Mouse (Mus musculus): ENCODE measurements around the gene Gm20388. TPM values are rescaled to one million over a fixed set of nuclear protein-coding genes. Genes with fewer than 3 reads are reported as not detected.

Gm20388 gene
- polyA plus RNA-seq, 2 experiments = 8.5 TPM; not detected in 1

DNA sequence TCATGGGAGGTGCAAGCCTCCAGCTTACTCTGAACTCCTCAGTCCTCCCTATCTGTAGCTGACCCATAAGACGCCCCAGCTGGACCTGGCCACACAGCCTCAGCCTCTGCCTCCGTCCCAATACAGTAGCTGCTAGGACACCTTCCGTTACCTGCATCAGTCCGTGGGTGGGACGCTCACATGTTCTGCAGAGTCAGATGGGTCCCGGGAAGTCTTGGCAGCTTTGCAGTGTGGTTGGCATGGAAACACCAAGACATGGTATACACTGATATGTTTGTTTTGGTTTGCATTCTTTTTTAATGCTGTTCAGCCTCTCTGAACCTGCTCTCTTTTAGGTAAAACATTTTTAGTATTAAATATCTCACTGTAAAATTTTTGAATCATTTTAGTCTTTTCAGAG lies 3925.7 kb downstream of the Gm20388 start:
- ATAC-seq (ENCODE audit: insufficient read depth) (no peak), DNase-seq (ENCODE audit: low read depth in 3 of 3, low spot score in 3 of 3) (no peak)
- H3K36me3 ChIP-seq (replicated peaks; ENCODE audit: control insufficient read depth, insufficient read depth, low read depth) = peaks cover 15% of the 10 kb centered on the region
- WGBS (ENCODE audit: insufficient replicate concordance) = 85% methylated on average over 6 of the region's 6 CpGs
- no peaks in the 10 kb centered on the region for H3K9me3 ChIP-seq (ENCODE audit: control insufficient read depth, low read length)
- H3K27me3 ChIP-seq (ENCODE audit: control insufficient read depth, insufficient read depth, low read length) = no peaks in the 10 kb centered on the region
- H3K27ac ChIP-seq = no peak overlapping the region
- no peak overlapping the region for H3K9ac ChIP-seq (replicated peaks)
- no peak for TF ChIP-seq EP300 (IDR thresholded peaks at IDR 0.05; ENCODE audit: low read depth)
- no peaks in the 10 kb centered on the region for H3K4me1 ChIP-seq (replicated peaks; ENCODE audit: control insufficient read depth in 2 of 2, insufficient read depth in 2 of 2, low read length in 1 of 2)
- H3K4me2 ChIP-seq (ENCODE audit: low read depth) = no peak overlapping the region
- H3K4me3 ChIP-seq (ENCODE audit: insufficient read depth in 1 of 2, low read depth in 2 of 2, low read length in 2 of 2) = no peak overlapping the region

DNA sequence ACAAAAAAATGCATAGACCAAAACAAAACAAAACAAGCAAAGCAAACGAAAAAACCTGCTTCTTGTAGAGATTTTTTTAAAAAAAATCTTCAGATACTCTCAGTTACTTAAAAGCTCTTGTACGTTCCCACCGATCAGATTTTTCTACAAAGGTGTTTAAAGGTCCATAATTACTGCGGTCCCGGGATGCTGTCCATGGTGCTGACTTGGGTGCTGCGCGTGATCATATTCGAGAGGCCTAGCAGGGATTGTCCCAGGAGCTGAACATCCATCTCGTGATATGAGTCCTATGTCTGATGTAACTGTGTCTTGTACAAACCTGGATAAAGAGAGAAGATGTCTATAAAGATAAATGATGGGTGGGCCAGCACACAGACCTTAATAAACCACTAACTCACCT lies 3927.9 kb downstream of the Gm20388 start:
- no peak overlapping the region for H3K4me2 ChIP-seq (ENCODE audit: low read depth)
- no peak overlapping the region for H3K4me3 ChIP-seq (ENCODE audit: insufficient read depth in 1 of 2, low read depth in 2 of 2, low read length in 2 of 2)
- H3K27ac ChIP-seq = no peak overlapping the region
- H3K27me3 ChIP-seq (ENCODE audit: control insufficient read depth, insufficient read depth, low read length) = no peaks in the 10 kb centered on the region
- H3K9ac ChIP-seq (replicated peaks) = no peak overlapping the region
- WGBS (ENCODE audit: insufficient replicate concordance) = 72% methylated on average over 9 of the region's 9 CpGs
- no peak for ATAC-seq (ENCODE audit: insufficient read depth)
- H3K36me3 ChIP-seq (replicated peaks; ENCODE audit: control insufficient read depth, insufficient read depth, low read depth) = peaks cover 10% of the 10 kb centered on the region
- TF ChIP-seq CTCF (IDR thresholded peaks at IDR 0.05; ENCODE audit: low read depth) = no peak
- no peak for TF ChIP-seq EP300 (IDR thresholded peaks at IDR 0.05; ENCODE audit: low read depth)
- no peaks in the 10 kb centered on the region for H3K4me1 ChIP-seq (replicated peaks; ENCODE audit: control insufficient read depth in 2 of 2, insufficient read depth in 2 of 2, low read length in 1 of 2)
- no peaks in the 10 kb centered on the region for H3K9me3 ChIP-seq (ENCODE audit: control insufficient read depth, low read length)
- no peak for DNase-seq (ENCODE audit: low read depth in 3 of 3, low spot score in 3 of 3)

DNA sequence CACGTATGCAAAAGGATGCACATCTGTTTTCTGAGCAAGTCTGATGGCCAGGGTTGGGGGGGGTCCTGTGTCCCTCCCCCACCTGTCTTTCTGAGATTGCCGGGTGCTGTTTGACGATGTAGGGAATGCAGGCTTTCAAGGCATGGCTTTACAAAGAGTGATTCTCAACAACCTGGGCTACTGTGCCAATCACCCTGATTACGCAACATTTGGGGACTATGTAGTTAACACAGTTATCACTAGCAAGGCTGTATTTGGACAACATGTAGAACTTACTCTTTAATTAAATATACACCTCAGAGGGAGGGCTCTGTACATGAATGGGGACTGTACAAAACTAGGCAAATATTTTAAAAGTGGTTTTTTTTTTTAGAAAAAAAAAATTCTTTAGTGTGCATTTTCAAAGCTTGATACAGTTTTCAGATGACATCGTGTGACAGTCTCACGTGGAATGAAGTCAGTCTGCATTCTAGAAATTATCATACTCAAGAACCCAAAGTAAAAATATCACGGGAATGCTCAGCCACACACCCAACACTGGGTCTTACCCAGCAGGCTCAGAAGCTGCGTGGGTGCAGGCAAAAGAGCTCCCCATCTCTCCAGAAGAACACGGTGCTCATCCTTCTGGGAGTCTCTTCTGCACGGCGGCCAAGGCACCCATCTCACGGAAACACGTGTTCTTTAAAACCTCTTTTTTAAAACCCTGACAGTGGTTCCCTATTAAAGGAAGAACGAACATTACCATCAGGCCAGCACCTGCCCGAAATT lies 3930.1 kb downstream of the Gm20388 start:
- no peak overlapping the region for H3K4me2 ChIP-seq (ENCODE audit: low read depth)
- H3K4me1 ChIP-seq (replicated peaks; ENCODE audit: control insufficient read depth in 2 of 2, insufficient read depth in 2 of 2, low read length in 1 of 2) = no peaks in the 10 kb centered on the region; a peak in 1 of 4 replicates
- H3K36me3 ChIP-seq (replicated peaks; ENCODE audit: control insufficient read depth, insufficient read depth, low read depth) = peaks cover 4% of the 10 kb centered on the region
- H3K4me3 ChIP-seq (ENCODE audit: insufficient read depth in 1 of 2, low read depth in 2 of 2, low read length in 2 of 2) = no peak overlapping the region
- DNase-seq (ENCODE audit: low read depth in 3 of 3, low spot score in 3 of 3) (no peak), ATAC-seq (ENCODE audit: insufficient read depth) (no peak)
- H3K9ac ChIP-seq (replicated peaks) = no peak overlapping the region
- H3K27me3 ChIP-seq (ENCODE audit: control insufficient read depth, insufficient read depth, low read length) = no peaks in the 10 kb centered on the region
- no peaks in the 10 kb centered on the region for H3K9me3 ChIP-seq (ENCODE audit: control insufficient read depth, low read length)
- 84% methylated on average over 15 of the region's 15 CpGs for WGBS (ENCODE audit: insufficient replicate concordance)
- TF ChIP-seq CTCF (IDR thresholded peaks at IDR 0.05; ENCODE audit: low read depth) (no peak), EP300 (IDR thresholded peaks at IDR 0.05; ENCODE audit: low read depth) (no peak)
- H3K27ac ChIP-seq = no peak overlapping the region

DNA sequence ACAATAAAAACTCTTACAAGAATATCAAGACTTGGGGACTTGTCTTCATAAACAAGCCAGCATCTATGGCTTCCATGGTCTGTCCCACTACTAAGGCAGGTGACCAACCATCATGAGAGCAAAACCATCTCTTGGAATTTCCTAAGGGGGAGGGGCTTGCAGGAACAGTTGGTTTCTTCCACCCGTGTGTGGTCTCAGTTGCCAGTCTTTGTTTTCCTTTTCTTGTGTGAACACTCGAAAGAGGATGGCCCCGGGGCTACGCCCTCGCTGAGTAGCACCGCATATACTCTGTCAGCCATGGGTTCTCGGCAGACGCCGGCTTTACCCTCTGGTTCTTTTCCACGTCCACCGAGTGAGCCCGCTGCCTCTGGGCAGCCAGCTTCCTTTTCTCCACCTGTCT lies 3931.4 kb downstream of the Gm20388 start:
- H3K4me1 ChIP-seq (replicated peaks; ENCODE audit: control insufficient read depth in 2 of 2, insufficient read depth in 2 of 2, low read length in 1 of 2) = no peaks in the 10 kb centered on the region; a peak in 1 of 4 replicates
- H3K36me3 ChIP-seq (replicated peaks; ENCODE audit: control insufficient read depth, insufficient read depth, low read depth) = peaks cover 4% of the 10 kb centered on the region
- 86% methylated on average over 12 of the region's 12 CpGs for WGBS (ENCODE audit: insufficient replicate concordance)
- no peak overlapping the region for H3K4me2 ChIP-seq (ENCODE audit: low read depth)
- no peak overlapping the region for H3K4me3 ChIP-seq (ENCODE audit: insufficient read depth in 1 of 2, low read depth in 2 of 2, low read length in 2 of 2)
- H3K27ac ChIP-seq = no peak overlapping the region
- TF ChIP-seq CTCF (IDR thresholded peaks at IDR 0.05; ENCODE audit: low read depth) = no peak
- no peak for TF ChIP-seq EP300 (IDR thresholded peaks at IDR 0.05; ENCODE audit: low read depth)
- no peak for ATAC-seq (ENCODE audit: insufficient read depth)
- H3K9me3 ChIP-seq (ENCODE audit: control insufficient read depth, low read length) = no peaks in the 10 kb centered on the region
- no peaks in the 10 kb centered on the region for H3K27me3 ChIP-seq (ENCODE audit: control insufficient read depth, insufficient read depth, low read length)
- DNase-seq (ENCODE audit: low read depth in 3 of 3, low spot score in 3 of 3) = no peak
- no peak overlapping the region for H3K9ac ChIP-seq (replicated peaks)

DNA sequence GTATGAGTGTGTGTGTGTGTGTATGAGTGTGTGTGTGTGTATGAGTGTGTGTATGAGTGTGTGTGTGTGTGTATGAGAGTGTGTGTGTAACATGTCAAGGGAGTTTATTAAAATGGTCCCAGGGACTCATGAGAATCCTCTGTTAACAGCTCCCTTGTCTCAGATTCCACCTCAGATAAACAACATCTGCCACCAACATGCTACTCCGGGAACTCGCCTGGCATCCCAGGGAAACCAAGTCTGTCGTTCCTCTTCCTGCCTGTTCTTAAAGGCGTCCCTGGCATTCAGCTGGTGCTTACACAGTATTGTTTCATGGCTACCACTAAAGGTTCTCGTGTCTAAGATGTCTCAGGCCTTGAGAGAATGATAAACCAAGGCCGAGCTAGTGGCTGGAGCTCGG lies 3933.7 kb downstream of the Gm20388 start:
- Histone ChIP-seq H3K27ac (no peak overlapping the region), H3K9ac (replicated peaks) (no peak overlapping the region), H3K27me3 (ENCODE audit: control insufficient read depth, insufficient read depth, low read length) (no peaks in the 10 kb centered on the region), H3K4me1 (replicated peaks; ENCODE audit: control insufficient read depth in 2 of 2, insufficient read depth in 2 of 2, low read length in 1 of 2) (no peaks in the 10 kb centered on the region; a peak in 1 of 4 replicates), H3K36me3 (replicated peaks; ENCODE audit: control insufficient read depth, insufficient read depth, low read depth) (peaks cover 4% of the 10 kb centered on the region), H3K4me3 (ENCODE audit: insufficient read depth in 1 of 2, low read depth in 2 of 2, low read length in 2 of 2) (no peak overlapping the region), H3K4me2 (ENCODE audit: low read depth) (no peak overlapping the region), H3K9me3 (ENCODE audit: control insufficient read depth, low read length) (no peaks in the 10 kb centered on the region)
- DNase-seq (ENCODE audit: low read depth in 3 of 3, low spot score in 3 of 3) = no peak
- no peak for ATAC-seq (ENCODE audit: insufficient read depth)
- TF ChIP-seq EP300 (IDR thresholded peaks at IDR 0.05; ENCODE audit: low read depth) (no peak), CTCF (IDR thresholded peaks at IDR 0.05; ENCODE audit: low read depth) (no peak)
- 62% methylated on average over 7 of the region's 7 CpGs for WGBS (ENCODE audit: insufficient replicate concordance)

All from liver, embryonic 14.5 days (tissue).